Mouse (Mus musculus) lung, postnatal 0 days (tissue): ENCODE measurements around the gene Tec.

Source experiments
- CTCF ChIP-seq: IDR thresholded peaks from 2 replicates; pipeline ENCODE4 v1.5.1; 2016; ENCODE audit warnings: antibody characterized with exemption, mild to moderate bottlenecking
- EP300 ChIP-seq: IDR thresholded peaks from 2 replicates; pipeline ENCODE4 v1.6.1; 2016; ENCODE audit warnings: antibody characterized with exemption, mild to moderate bottlenecking, control low read depth

DNA sequence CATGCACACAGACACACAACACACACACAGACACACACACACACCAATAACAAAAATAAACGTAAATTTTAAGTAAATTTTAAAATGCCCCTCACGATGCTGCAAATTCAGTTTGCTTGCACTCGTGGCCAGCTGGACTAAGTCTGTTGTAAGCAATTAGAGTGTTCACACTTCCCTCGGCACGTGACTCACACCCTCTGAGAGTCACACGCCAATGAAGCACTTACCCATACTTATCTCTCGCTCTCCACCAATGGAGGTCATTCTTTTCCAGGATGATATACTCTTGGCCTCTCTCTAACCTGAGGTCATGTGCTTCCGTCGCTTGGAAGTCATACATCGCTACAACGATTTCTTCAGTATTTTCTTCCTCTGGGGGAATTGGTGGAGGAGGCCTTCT is 86.5 kb downstream of the Tec start:
- TF ChIP-seq CTCF (no peak), EP300 (no peak)
